Mouse (Mus musculus): ENCODE measurements around the gene Edem2.

Gene Edem2

DNA sequence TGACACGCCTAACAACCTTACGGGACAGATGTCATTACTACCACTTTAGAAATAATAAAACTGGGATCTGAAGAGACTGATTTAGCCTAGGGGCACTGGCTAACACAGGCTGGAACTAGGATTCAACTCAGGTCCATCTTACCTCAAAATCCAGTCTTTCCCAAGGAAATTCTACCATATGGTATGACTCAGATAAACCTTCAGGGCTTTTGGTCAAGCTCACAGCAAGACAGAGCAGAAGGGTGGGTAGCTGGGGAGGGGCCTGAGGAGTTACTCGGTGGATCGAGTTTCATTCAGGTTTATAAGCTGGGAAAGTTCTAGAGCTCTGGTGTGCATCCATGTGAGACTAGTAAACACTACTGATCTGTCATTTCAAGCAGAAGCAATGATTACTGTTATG is 40.1 kb downstream of the Edem2 start:
- DNase-seq (ENCODE audit: low read depth, low spot score): no peak

DNA sequence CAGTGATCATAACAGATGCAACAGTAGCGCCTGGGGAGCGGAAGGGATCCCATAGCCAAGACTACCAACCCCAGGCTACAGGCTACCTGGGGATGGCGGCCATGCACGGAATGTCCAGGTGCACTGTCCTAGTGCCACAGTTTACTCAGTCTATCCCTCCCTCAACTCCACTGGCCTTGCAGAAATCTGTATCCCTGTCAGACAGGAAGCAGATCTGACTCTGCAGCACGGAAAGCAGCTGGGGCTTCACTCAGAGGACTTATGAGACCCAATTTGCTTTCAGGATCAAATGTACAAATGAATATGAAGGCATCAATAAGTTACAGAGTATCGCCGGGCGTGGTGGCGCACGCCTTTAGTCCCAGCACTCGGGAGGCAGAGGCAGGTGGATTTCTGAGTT is 41.5 kb downstream of the Edem2 start:
- no peak for DNase-seq (ENCODE audit: low read depth, low spot score)

DNA sequence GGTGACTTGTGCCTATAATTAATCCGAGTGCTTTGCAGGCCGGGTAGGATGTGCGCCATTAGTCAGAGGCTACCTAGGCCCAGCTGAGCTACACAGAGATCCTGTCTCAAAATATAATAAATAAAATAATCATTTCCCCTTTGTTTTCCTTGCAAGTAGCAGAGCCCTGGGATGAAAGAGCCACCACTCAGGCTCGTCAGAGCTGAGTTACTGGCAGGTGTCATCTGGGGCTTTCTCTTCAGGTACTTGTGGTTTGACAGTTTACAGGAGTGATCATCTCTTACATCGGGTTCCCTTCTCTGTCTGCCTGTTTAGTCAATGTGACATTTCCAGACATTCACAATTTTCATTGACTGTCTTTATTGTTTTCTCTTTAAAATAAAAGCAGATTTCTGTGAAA is 42.7 kb downstream of the Edem2 start:
- no peak for DNase-seq (ENCODE audit: low read depth, low spot score)

DNA sequence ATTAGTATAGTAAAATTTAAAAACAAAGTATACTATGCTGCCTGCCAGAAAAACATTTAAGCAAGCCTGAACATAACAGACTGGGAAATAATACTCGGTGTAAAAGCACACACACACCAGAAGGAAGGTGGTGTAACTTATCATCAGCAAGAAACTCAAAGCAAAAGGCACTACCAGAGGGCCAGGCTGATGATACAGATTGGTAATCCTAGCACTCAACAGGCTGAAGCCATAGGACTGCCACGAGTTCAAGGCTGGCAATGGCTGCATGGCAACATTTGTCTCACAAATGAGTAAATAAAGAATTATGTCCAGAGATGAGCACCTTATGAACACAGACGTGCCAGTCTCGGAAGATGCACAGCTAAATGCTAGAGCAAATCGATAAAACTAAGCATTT is 45.5 kb downstream of the Edem2 start:
- DNase-seq (ENCODE audit: low read depth, low spot score): no peak

DNA sequence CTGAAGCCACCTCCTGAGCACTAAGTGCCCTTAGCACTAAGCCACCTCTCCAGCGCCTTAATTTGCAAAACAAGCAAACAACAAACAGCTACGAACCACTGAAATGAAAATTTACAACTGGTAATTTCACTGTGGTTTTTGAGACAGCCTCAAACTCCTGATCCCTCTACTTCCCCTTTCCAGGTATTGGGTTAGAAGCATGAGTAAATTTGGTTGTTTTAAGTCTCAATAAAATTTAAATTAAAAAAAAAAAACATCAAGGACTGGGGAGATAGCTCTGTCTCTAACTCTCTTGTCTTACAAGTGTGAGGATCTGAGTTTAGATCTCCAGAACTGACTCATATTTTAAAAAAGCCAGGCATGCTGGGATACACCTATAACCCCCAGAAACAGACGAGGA is 46.1 kb downstream of the Edem2 start:
- no peak for DNase-seq (ENCODE audit: low read depth, low spot score)

GRCm38 (mm10) chr2:155681874-155682273 is 47.4 kb downstream of the Edem2 start:
- no peak for DNase-seq (ENCODE audit: low read depth, low spot score)

GRCm38 (mm10) chr2:155681194-155681593 is 48.1 kb downstream of the Edem2 start:
- DNase-seq (ENCODE audit: low read depth, low spot score): no peak

DNA sequence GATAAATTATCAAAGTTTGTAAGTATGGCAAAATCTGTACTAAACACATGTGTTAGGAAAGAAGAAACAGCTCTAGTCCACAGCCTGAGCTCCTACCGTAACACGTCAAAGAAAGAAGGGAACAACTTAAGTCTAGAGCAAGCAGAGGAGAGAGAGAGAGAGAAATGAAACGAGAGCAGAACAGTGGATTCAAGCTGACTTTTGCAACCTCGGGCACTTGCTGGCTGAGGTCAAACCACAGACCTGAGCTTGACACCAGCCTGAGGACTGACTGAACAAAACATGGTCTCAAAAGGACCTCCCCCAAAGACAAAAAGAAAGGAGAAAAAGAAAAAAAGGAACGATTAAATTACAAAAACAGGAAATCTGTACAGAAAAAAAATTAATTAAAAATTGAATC is 48.7 kb downstream of the Edem2 start:
- DNase-seq (ENCODE audit: low read depth, low spot score): no peak

GRCm38 (mm10) chr2:155679586-155680110 is 49.6 kb downstream of the Edem2 start:
- no peak for DNase-seq (ENCODE audit: low read depth, low spot score)

DNA sequence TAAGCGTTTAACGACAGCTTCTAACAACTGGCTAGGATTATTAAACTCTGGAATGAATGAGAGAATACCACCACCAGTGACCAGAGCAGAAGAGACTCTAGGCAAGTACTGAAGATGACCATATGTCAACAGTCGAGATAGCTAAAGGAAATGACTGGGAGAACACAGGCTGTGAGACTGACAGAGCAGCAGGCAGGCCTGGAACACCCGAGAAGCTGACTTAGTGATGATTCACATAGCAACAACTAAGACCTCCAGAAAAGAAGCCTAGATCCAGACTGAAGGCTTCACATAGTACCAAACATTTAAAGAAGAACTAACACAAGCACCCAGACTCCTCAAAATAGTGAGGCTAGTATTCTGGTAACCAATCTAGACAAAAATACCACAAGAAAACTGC is 54.2 kb downstream of the Edem2 start:
- no peak for DNase-seq (ENCODE audit: low read depth, low spot score)

GRCm38 (mm10) chr2:155673546-155673945 is 55.7 kb downstream of the Edem2 start:
- peak; percentile 40 for DNase-seq (ENCODE audit: low read depth, low spot score)

- peak; percentile 29 for DNase-seq (ENCODE audit: low read depth, low spot score)
Observed at GRCm38 (mm10) chr2:155671236-155671635, 58.0 kb downstream of the Edem2 start.

- no peak for DNase-seq (ENCODE audit: low read depth, low spot score)
Observed at GRCm38 (mm10) chr2:155668461-155668860, 60.8 kb downstream of the Edem2 start.

- no peak for DNase-seq (ENCODE audit: low read depth, low spot score)
Observed at GRCm38 (mm10) chr2:155667881-155668280, 61.4 kb downstream of the Edem2 start.

- DNase-seq (ENCODE audit: low read depth, low spot score): no peak
Observed at GRCm38 (mm10) chr2:155663910-155664460, 65.3 kb downstream of the Edem2 start.

DNA sequence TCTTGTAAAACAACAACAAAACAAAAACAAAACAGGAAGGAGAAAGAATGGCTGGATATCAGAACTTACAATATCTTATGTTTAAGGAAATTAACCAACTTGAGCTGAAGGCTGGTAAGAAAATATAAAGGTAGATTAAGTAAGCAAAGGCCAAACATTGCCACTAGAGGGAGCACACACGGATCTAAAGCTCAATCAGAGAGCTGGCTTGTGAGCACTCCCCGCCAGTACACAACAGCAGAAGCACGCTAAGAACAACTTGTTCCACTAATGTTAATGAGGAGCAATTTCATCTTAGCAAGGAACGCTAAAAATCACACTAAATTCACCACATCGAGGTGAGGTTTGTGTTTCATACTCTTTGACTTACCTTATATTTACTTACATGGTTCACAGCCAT is 66.2 kb downstream of the Edem2 start:
- peak; percentile 22 for DNase-seq (ENCODE audit: low read depth, low spot score)

- no peak for DNase-seq (ENCODE audit: low read depth, low spot score)
Observed at GRCm38 (mm10) chr2:155662390-155662789, 66.9 kb downstream of the Edem2 start.

DNA sequence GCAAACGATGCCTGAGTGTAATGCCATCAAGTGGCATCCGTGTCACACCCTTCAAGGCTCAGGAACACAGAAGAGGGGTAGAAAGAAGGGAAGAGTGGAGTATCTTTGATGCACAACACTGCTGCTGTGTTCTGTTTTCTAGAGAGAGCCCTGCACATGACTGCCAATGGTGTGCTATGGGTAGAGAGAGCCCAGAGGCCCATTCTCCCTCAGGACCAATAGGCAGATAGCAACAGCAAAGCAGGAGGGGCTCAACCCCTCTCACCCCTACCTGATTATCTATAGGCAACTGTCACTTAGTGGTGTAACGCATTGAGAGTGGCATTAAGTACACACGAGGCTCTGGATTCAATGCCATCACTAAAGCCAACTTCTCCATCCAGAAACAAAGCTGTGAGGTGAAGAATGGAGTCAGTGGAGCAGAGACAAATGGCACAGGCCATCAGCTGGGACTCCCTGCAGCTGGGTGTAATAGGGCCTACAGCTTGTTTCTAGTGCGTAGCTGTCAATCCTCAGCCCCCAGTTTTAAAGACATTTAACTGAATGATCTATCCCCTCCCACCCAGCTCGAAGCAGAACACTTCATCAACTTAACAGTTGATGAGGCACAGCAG is 73.4 kb downstream of the Edem2 start:
- no peak for DNase-seq (ENCODE audit: low read depth, low spot score)

GRCm38 (mm10) chr2:155652618-155653017 is 76.7 kb downstream of the Edem2 start:
- DNase-seq (ENCODE audit: low read depth, low spot score): no peak

Measured in skeletal muscle tissue, adult 2 months (tissue).